Mouse (Mus musculus) liver, adult 2 months (tissue): ENCODE results near the gene Adk.

Source experiments
- CTCF ChIP-seq: fragments of 200-500 bp; IDR thresholded peaks from 2 replicates; pipeline ENCODE4 v1.5.1; 2011; ENCODE audit warnings: low read depth, low read length, control low read depth
- POLR2A ChIP-seq: fragments of 200-500 bp; IDR thresholded peaks from 2 replicates; pipeline ENCODE4 v1.6.1; 2011; ENCODE audit warnings: low read length, control low read depth; ENCODE audit not compliant: insufficient read depth; ENCODE audit errors: extremely low read depth

- TF ChIP-seq CTCF (no peak), POLR2A (no peak)
Measured at GRCm38 (mm10) chr14:21402157-21402601, 349.8 kb downstream of the Adk start.
